Mouse (Mus musculus) thymus, adult 2 months (tissue): ENCODE results near the gene Uggt1. TPM values are rescaled to one million over a fixed set of nuclear protein-coding genes. Genes with fewer than 3 reads are reported as not detected.

Experiments used
- DNase-seq: peaks from one replicate; pipeline ENCODE4 v3.0.0; 2021
- H3K27ac ChIP-seq: fragments of 200-500 bp; 2 replicates; pipeline ENCODE4 v1.5.1; 2012; ENCODE audit warnings: low read length, control low read depth; ENCODE audit not compliant: control insufficient read depth, insufficient read depth
- H3K27me3 ChIP-seq: fragments of 200-500 bp; 2 replicates; pipeline ENCODE4 v1.6.1; 2012; ENCODE audit warnings: mild to moderate bottlenecking, low read length, moderate library complexity, mixed read lengths; ENCODE audit not compliant: control insufficient read depth, insufficient read depth
- H3K36me3 ChIP-seq: fragments of 200-500 bp; 2 replicates; pipeline ENCODE4 v1.6.1; 2012; ENCODE audit warnings: mild to moderate bottlenecking, low read length, moderate library complexity; ENCODE audit not compliant: control insufficient read depth, insufficient read depth
- H3K4me1 ChIP-seq: fragments of 200-500 bp; replicated peaks from 2 replicates; pipeline ENCODE4 v1.6.1; 2012; ENCODE audit warnings: low read length; ENCODE audit not compliant: control insufficient read depth, insufficient read depth
- H3K4me3 ChIP-seq: fragments of 200-500 bp; 2 replicates; pipeline ENCODE4 v1.5.1; 2012; ENCODE audit warnings: mild to moderate bottlenecking, low read length, control low read depth, moderate library complexity; ENCODE audit not compliant: control insufficient read depth, insufficient read depth
- CTCF ChIP-seq: fragments of 200-500 bp; IDR thresholded peaks from 2 replicates; pipeline ENCODE4 v1.5.1; 2012; ENCODE audit warnings: mild to moderate bottlenecking, control low read depth, low read length, moderate library complexity, borderline replicate concordance; ENCODE audit not compliant: control insufficient read depth, poor library complexity, insufficient read depth; ENCODE audit errors: extremely low read depth
- POLR2A ChIP-seq: fragments of 200-500 bp; IDR thresholded peaks from 2 replicates; pipeline ENCODE4 v1.6.1; 2012; ENCODE audit warnings: mild to moderate bottlenecking, low read length, control low read depth, moderate library complexity; ENCODE audit not compliant: control insufficient read depth, poor library complexity, insufficient read depth; ENCODE audit errors: extremely low read depth
- WGBS: fragments of 180-500 bp; shearing (Covaris S2); methylation state at CpG from one replicate; pipeline ENCODE4 v1.1.7; 2018; 5-methylcytosine and 5-hydroxymethylcytosine counted together
- polyA plus RNA-seq: library from polyadenylated mRNA; depleted of rRNA; stranded (reverse); fragments of >200 nt; gene quantifications from 2 replicates; pipeline ENCODE4 v1.2.3, GENCODE M21; 2012

Gene Uggt1
- polyA plus RNA-seq, 1 experiment, result 31.8 TPM

DNA sequence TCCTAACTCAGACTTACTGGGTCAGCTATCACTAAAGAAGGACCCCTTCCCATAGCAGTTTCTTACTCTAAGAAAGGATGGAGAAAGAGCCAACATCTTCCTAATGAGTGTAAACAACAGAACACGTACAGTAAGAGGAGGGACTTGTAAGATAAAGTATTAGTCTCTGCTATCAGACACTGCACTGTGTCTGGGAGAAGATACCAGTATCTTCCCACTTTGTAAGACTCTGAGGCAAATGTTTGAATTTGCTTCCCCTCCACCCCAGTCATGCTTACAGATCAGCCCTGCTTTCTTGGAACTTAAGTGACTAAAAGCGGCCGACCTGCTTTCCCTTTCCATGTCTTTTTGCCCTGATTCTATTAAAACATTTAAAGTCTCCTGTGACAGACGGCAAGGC lies 30.2 kb downstream of the Uggt1 start:
- peaks cover 48% of the 10 kb centered on the region for H3K36me3 ChIP-seq
- no peak for DNase-seq
- no peak overlapping the region for H3K27ac ChIP-seq
- H3K4me3 ChIP-seq, result no peak overlapping the region
- no peak for TF ChIP-seq POLR2A
- no peak for TF ChIP-seq CTCF
- H3K27me3 ChIP-seq, result no peaks in the 10 kb centered on the region
- no peaks in the 10 kb centered on the region for H3K4me1 ChIP-seq
- 95% methylated on average over 4 of the region's 4 CpGs for WGBS

DNA sequence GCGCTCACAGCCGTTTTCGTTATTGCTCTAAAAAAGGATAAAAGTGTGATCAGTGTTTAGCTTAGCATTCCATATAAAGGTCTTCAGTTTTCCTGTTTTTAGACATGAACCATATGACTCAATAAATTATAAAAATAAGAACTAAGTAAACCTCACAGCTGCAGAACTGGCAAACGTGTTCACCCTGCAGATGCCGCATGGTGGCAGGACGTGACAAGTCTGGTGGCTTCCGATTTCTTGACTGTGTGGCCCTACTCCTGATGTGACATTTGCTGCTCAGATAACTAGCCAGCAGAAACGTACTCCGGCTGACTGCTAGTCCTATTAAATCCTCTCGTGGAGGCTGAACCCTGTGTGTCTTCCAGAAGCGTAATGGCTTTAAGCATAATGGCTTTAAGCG lies 42.8 kb downstream of the Uggt1 start:
- H3K4me1 ChIP-seq, result no peaks in the 10 kb centered on the region
- H3K4me3 ChIP-seq, result no peak overlapping the region
- no peak for TF ChIP-seq POLR2A
- TF ChIP-seq CTCF, result no peak
- WGBS, result 97% methylated on average over 12 of the region's 12 CpGs
- no peak for DNase-seq
- no peaks in the 10 kb centered on the region for H3K27me3 ChIP-seq
- peaks cover 42% of the 10 kb centered on the region for H3K36me3 ChIP-seq
- H3K27ac ChIP-seq, result no peak overlapping the region

DNA sequence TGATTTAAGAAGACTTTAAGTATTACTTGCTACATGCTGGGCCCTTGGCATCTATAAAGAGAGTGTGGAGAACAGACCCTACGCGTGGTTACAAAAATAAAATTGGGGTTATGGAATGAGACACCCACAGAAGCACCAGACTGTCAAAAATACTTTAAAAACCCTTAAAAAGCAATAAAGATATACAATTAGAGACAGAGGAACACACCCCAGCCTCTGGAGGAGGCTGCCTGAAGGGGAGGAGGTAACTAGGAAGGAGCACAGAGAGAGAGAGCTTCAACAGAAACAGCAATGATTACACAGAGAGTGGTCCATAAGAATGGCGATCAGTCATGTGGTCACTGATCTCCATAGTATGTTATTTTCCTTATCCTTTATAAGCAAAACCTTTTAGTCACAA lies 50.0 kb downstream of the Uggt1 start:
- TF ChIP-seq POLR2A (no peak), CTCF (no peak)
- H3K4me1 ChIP-seq, result no peaks in the 10 kb centered on the region
- no peak overlapping the region for H3K27ac ChIP-seq
- over 99% methylated on average over 3 of the region's 3 CpGs for WGBS
- H3K36me3 ChIP-seq, result peaks cover 73% of the 10 kb centered on the region
- no peak for DNase-seq
- H3K27me3 ChIP-seq, result no peaks in the 10 kb centered on the region
- no peak overlapping the region for H3K4me3 ChIP-seq

DNA sequence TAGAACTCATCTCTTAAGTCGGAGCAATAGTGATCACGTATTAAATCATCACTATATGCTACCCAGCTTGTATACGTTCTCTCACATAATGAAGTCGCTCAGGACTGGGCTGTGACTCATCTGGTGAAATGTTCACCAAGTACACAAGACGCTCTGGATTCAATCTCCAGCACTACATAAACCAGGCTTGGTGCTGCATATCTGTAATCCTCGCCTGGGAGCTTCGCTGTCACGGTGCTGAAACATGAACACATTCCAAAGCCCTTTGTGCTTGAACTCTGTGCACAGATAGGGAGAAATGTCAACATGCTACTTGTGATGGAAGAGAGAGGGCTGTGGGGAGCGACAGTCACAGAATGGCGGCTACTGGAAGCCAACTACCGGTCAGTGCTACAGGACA lies 52.6 kb downstream of the Uggt1 start:
- no peak overlapping the region for H3K27ac ChIP-seq
- no peak overlapping the region for H3K4me3 ChIP-seq
- peaks cover 84% of the 10 kb centered on the region for H3K36me3 ChIP-seq
- 95% methylated on average over 11 of the region's 11 CpGs for WGBS
- TF ChIP-seq POLR2A, result no peak
- TF ChIP-seq CTCF, result no peak
- H3K4me1 ChIP-seq, result no peaks in the 10 kb centered on the region
- DNase-seq, result no peak
- no peaks in the 10 kb centered on the region for H3K27me3 ChIP-seq

DNA sequence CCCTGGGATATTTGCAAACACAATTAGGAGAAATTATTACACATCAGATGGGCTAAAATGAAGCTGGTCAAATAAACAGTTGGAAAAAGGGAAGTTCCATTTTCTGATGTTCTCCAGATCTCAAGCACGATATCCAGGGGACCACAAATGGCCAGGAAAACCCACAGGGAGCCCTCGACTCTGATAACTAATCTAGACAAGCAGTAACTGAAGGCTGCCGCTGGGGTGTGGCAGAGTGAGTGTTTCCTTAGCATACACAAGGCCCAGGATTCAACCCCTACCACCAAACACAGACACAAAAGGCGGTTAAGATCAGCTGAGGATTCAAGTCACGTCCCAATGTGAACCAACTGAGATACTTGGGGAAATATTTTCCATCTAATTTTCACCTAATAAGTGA lies 64.5 kb downstream of the Uggt1 start:
- no peak for TF ChIP-seq POLR2A
- TF ChIP-seq CTCF, result no peak
- DNase-seq, result no peak
- no peaks in the 10 kb centered on the region for H3K4me1 ChIP-seq
- H3K27me3 ChIP-seq, result no peaks in the 10 kb centered on the region
- no peak overlapping the region for H3K27ac ChIP-seq
- no peak overlapping the region for H3K4me3 ChIP-seq
- H3K36me3 ChIP-seq, result peaks cover 83% of the 10 kb centered on the region
- 73% methylated on average over 5 of the region's 5 CpGs for WGBS

DNA sequence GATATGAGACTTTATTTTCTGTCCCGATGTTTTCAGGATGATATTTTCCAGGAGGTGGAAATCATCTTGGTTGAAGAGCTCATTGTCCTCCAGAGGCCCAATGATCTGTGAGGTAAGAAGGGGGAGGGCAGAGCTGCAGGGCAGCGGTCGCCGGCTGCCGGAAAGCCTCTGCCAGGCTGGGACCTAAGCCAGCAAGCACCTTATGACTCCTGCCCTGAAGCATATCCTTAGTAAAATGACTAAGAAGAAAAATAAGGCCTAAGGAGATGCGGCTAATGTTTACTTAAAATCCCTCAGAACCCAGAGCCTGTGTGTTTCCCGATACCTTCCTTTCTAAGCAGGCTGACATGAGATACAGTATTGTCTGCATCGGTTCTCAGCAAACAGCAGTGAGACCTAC lies 71.1 kb downstream of the Uggt1 start:
- no peaks in the 10 kb centered on the region for H3K27me3 ChIP-seq
- TF ChIP-seq CTCF (no peak), POLR2A (no peak)
- 91% methylated on average over 8 of the region's 8 CpGs for WGBS
- no peak overlapping the region for H3K27ac ChIP-seq
- no peak overlapping the region for H3K4me3 ChIP-seq
- no peak for DNase-seq
- no peaks in the 10 kb centered on the region for H3K4me1 ChIP-seq
- peaks cover 71% of the 10 kb centered on the region for H3K36me3 ChIP-seq

DNA sequence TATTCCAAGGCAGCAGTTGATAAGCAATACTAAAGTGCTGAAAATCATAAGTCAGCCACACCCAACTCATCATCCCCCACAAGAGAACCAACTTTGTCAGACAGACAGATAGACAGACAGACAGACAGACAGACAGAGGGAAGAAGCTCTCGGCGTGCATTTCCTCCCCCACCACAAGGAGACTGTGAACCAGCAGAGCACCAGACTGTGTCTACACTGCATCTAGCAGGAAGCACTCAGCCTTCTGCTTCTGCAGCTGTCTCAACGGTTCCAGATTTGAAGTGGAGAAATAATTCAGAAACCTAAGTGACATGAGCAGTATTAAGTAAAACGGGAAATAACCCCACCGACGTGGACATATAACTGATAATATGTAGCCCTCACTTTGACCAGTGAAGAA lies 71.6 kb downstream of the Uggt1 start:
- Histone ChIP-seq H3K27ac (no peak overlapping the region), H3K27me3 (no peaks in the 10 kb centered on the region), H3K36me3 (peaks cover 71% of the 10 kb centered on the region), H3K4me1 (no peaks in the 10 kb centered on the region), H3K4me3 (no peak overlapping the region)
- DNase-seq, result no peak
- WGBS, result 84% methylated on average over 6 of the region's 6 CpGs
- TF ChIP-seq CTCF, result no peak
- no peak for TF ChIP-seq POLR2A
